Mouse (Mus musculus): ENCODE data around the gene Mrps16. TPM values are rescaled to one million over a fixed set of nuclear protein-coding genes. Genes with fewer than 3 reads are reported as not detected.

Mrps16 gene
- 96.5 and 97.3 TPM in 2 replicates for polyA plus RNA-seq (2015; fragmentation: Nextera tagmentation; extraction: Ambion mirVana)

GRCm38 (mm10) chr14:20393205-20393913 is at the start of gene Mrps16:
Gene Mrps16, minus strand, starts transcription at chr14:20393634.
- peaks cover 17% of the 10 kb centered on the region; the same call in 1 of the 2 replicates for H3K4me1 ChIP-seq
- H3K9ac ChIP-seq, result peak within 1 kb of the TSS; percentile 80
- H3K4me2 ChIP-seq, result peak within 1 kb of the TSS; percentile 67
- WGBS, result under 1% methylated on average over 68 of the region's 68 CpGs
- ATAC-seq (replicated peaks; ENCODE audit: low FRiP score), result peak; percentile 96
- peak within 1 kb of the TSS; percentile 90 for H3K27ac ChIP-seq
- H3K36me3 ChIP-seq, result peaks cover 22% of the 10 kb centered on the region
- no peaks in the 10 kb centered on the region for H3K27me3 ChIP-seq
- H3K9me3 ChIP-seq (replicated peaks), result no peaks in the 10 kb centered on the region
- H3K4me3 ChIP-seq (replicated peaks), result peak within 1 kb of the TSS; percentile 72

GRCm38 (mm10) chr14:20442252-20442651 is 48.8 kb upstream of the Mrps16 start:
- H3K9ac ChIP-seq, result no peak overlapping the region
- H3K4me2 ChIP-seq, result peak overlapping the region; percentile 28
- ATAC-seq (replicated peaks; ENCODE audit: low FRiP score), result no peak; the same call in 1 of the 2 replicates

DNA sequence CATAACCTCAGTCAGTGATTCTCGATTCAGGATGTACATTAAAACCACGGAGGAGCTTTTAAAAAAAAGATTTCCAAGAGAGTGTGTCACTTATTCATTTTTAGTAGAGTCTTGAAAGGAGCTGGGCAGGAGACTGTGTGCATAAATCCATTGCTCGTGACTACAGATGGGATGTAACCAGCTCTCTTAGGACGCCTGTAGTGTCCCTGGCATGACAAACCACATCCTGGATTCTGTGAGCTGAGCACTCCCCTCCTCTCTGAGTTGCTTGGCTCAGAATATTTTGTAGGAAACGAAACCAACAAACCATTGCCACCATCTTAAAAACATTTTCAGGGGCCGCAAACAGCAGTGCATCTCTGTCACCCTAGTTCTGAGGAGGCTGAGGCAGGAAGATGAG is 43.5 kb upstream of the Mrps16 start:
- Histone ChIP-seq H3K4me3 (replicated peaks) (no peak overlapping the region), H3K36me3 (no peaks in the 10 kb centered on the region), H3K4me2 (no peak overlapping the region), H3K9me3 (replicated peaks) (no peaks in the 10 kb centered on the region), H3K4me1 (no peaks in the 10 kb centered on the region), H3K9ac (no peak overlapping the region), H3K27me3 (no peaks in the 10 kb centered on the region), H3K27ac (no peak overlapping the region)
- WGBS, result 72% methylated on average over 6 of the region's 6 CpGs
- no peak for ATAC-seq (replicated peaks; ENCODE audit: low FRiP score)

More at GRCm38 (mm10) chr14:20442252-20442651, 48.8 kb upstream of the Mrps16 start:
- 54% methylated on average over 17 of the region's 17 CpGs for WGBS
- Histone ChIP-seq H3K4me3 (replicated peaks) (no peak overlapping the region), H3K4me1 (no peaks in the 10 kb centered on the region), H3K27ac (no peak overlapping the region), H3K27me3 (no peaks in the 10 kb centered on the region), H3K9me3 (replicated peaks) (no peaks in the 10 kb centered on the region), H3K36me3 (no peaks in the 10 kb centered on the region)

DNA sequence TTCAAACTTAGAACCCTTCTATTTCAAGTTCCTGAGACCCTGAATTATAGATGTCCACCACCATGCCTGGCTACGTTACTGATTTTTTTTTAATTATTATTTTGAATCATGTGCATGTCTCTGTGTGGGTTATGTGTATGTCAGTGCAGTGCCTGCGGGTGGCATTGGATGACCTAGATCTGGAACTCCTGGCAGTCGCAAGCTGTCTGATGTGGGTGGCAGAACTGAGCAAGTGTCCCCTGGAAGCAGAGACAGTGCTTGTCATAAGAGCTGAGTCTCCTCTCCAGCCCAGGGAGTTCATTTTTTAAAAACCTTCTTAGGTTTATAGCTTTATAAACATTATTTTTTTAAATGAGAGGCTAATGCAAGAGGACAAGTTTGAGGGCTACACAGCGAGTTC is 39.0 kb upstream of the Mrps16 start:
- H3K4me1 ChIP-seq, result no peaks in the 10 kb centered on the region
- H3K4me2 ChIP-seq, result no peak overlapping the region
- no peaks in the 10 kb centered on the region for H3K27me3 ChIP-seq
- H3K36me3 ChIP-seq, result no peaks in the 10 kb centered on the region
- H3K9me3 ChIP-seq (replicated peaks), result no peaks in the 10 kb centered on the region
- no peak overlapping the region for H3K27ac ChIP-seq
- ATAC-seq (replicated peaks; ENCODE audit: low FRiP score), result no peak
- H3K9ac ChIP-seq, result no peak overlapping the region
- WGBS, result 88% methylated on average over 4 of the region's 4 CpGs
- H3K4me3 ChIP-seq (replicated peaks), result no peak overlapping the region

- Histone ChIP-seq H3K9me3 (replicated peaks) (no peaks in the 10 kb centered on the region), H3K36me3 (no peaks in the 10 kb centered on the region), H3K4me1 (no peaks in the 10 kb centered on the region), H3K27me3 (no peaks in the 10 kb centered on the region), H3K4me2 (no peak overlapping the region), H3K4me3 (replicated peaks) (no peak overlapping the region), H3K9ac (no peak overlapping the region), H3K27ac (no peak overlapping the region)
- no peak for ATAC-seq (replicated peaks; ENCODE audit: low FRiP score)
- WGBS, result 69% methylated on average over 6 of the region's 6 CpGs
Observed at GRCm38 (mm10) chr14:20431726-20432125, 38.3 kb upstream of the Mrps16 start.

- Histone ChIP-seq H3K36me3 (no peaks in the 10 kb centered on the region), H3K4me2 (no peak overlapping the region), H3K4me1 (no peaks in the 10 kb centered on the region), H3K9ac (no peak overlapping the region), H3K27ac (no peak overlapping the region), H3K9me3 (replicated peaks) (no peaks in the 10 kb centered on the region), H3K27me3 (no peaks in the 10 kb centered on the region), H3K4me3 (replicated peaks) (no peak overlapping the region)
- no peak for ATAC-seq (replicated peaks; ENCODE audit: low FRiP score)
- 39% methylated on average over 1 of the region's 1 CpGs for WGBS
Observed at GRCm38 (mm10) chr14:20429833-20430232, 36.4 kb upstream of the Mrps16 start.

DNA sequence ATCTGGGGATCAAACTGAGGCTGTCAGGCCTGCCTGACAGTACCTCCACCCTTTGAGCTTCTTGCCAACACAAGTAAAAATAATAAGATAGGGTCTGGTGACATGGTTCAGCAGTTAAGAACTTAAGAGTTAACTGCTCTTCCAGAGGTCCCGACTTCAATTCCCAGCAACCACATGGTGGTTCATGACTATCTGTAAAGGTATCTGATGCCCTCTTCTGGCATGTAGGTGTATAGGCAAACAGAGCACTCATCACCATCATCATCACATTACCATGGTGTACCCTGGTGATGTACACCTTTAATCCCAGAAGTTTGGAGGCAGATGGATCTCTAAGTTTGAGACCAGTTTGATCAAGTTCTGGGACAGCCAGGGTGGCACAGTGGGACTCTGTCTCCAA is 35.2 kb upstream of the Mrps16 start:
- Histone ChIP-seq H3K4me3 (replicated peaks) (no peak overlapping the region), H3K4me1 (no peaks in the 10 kb centered on the region), H3K36me3 (no peaks in the 10 kb centered on the region), H3K4me2 (no peak overlapping the region), H3K27ac (no peak overlapping the region), H3K27me3 (no peaks in the 10 kb centered on the region), H3K9me3 (replicated peaks) (no peaks in the 10 kb centered on the region), H3K9ac (no peak overlapping the region)
- no peak for ATAC-seq (replicated peaks; ENCODE audit: low FRiP score)
- 15% methylated on average over 1 of the region's 1 CpGs for WGBS

DNA sequence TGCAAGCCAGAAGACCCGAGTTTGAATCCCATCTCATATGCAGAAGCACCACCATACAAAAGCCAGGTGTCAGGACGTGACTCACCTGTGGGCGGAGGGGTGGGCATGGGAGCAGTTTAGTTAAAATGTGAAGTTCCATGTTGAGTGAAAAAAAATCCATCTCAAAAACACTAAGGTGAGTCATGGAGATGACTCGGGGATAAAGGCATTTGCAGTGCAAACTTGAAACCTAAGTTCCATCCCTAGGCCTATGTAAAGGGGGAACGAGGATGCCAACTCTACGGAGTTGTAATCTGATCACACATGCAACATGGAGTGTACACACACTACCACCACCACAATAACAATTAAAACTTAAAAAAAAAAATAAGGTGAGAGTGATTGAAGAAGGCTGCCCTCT is 29.6 kb upstream of the Mrps16 start:
- Histone ChIP-seq H3K9ac (no peak overlapping the region), H3K4me1 (no peaks in the 10 kb centered on the region), H3K27ac (no peak overlapping the region), H3K4me3 (replicated peaks) (no peak overlapping the region), H3K4me2 (no peak overlapping the region), H3K9me3 (replicated peaks) (no peaks in the 10 kb centered on the region), H3K27me3 (no peaks in the 10 kb centered on the region), H3K36me3 (no peaks in the 10 kb centered on the region)
- no peak for ATAC-seq (replicated peaks; ENCODE audit: low FRiP score)
- WGBS, result 86% methylated on average over 6 of the region's 6 CpGs

DNA sequence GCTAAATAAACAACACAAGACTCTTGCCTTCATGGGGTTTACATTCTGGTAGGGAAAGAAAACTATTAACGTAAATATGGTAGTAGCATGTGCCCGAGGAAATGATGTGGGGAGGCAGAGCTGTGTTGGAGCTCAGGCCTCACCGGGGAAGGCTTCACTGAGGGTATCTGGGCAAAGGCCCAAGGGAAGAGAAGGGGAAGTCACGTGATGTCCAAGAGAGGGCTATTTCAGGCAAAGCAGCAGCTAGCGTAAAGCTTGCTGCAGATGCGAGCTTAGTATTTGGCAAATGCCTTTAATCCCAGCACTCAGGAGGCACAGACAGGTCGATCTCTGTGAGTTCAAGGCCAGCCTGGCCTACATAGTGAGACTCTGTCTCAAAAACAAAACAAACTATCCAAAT is 28.8 kb upstream of the Mrps16 start:
- H3K4me1 ChIP-seq, result no peaks in the 10 kb centered on the region
- H3K27ac ChIP-seq, result no peak overlapping the region
- H3K27me3 ChIP-seq, result no peaks in the 10 kb centered on the region
- H3K9ac ChIP-seq, result no peak overlapping the region
- WGBS, result 77% methylated on average over 7 of the region's 7 CpGs
- ATAC-seq (replicated peaks; ENCODE audit: low FRiP score), result no peak
- no peaks in the 10 kb centered on the region for H3K9me3 ChIP-seq (replicated peaks)
- H3K36me3 ChIP-seq, result no peaks in the 10 kb centered on the region
- no peak overlapping the region for H3K4me3 ChIP-seq (replicated peaks)
- no peak overlapping the region for H3K4me2 ChIP-seq

DNA sequence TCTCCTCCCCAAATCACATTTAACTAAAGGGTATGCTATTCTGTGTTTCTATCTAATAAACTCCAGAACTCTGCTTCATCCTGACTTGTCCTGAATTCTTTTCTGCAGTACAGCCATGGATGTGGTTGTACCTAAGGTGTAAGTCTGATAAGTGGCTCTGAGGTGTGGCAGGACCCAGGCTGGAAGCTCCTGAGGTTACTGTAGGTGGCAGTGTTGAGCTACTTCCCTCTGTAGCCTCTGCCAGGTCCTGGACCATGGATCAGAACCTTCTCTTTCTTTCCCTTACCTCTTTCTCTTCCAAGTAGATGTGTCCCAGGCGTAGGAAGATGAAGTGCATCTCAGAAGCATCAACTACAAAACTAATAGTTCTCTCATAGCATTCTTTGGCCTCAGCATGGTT is 6.6 kb upstream of the Mrps16 start:
- H3K4me1 ChIP-seq, result no peaks in the 10 kb centered on the region
- H3K36me3 ChIP-seq, result no peaks in the 10 kb centered on the region
- H3K27me3 ChIP-seq, result no peaks in the 10 kb centered on the region
- no peak overlapping the region for H3K4me2 ChIP-seq
- no peak overlapping the region for H3K9ac ChIP-seq
- 48% methylated on average over 1 of the region's 1 CpGs for WGBS
- no peak for ATAC-seq (replicated peaks; ENCODE audit: low FRiP score)
- H3K9me3 ChIP-seq (replicated peaks), result no peaks in the 10 kb centered on the region
- no peak overlapping the region for H3K4me3 ChIP-seq (replicated peaks)
- no peak overlapping the region for H3K27ac ChIP-seq

DNA sequence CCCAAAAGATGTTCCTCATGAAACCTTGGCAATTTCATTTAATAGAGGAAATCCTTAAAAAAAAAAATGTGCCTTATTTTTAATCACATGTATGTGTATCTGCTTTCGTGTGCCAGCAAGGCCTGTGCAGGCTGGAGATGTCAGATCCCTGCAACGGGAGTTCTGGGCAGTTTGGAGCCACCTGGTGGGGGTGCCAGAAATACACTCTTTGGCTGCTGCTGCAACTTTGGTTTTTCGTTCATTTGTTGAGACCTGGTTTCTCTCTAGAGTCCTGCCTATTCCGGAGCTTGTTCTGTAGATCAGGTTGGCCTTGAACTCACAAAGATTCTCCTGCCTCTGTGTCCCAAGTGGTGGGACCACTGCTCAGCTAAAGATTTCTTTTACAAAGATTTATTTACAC is 5.4 kb upstream of the Mrps16 start:
- no peak overlapping the region for H3K4me2 ChIP-seq
- H3K9ac ChIP-seq, result no peak overlapping the region
- H3K27ac ChIP-seq, result no peak overlapping the region
- H3K9me3 ChIP-seq (replicated peaks), result no peaks in the 10 kb centered on the region
- ATAC-seq (replicated peaks; ENCODE audit: low FRiP score), result no peak
- WGBS, result 45% methylated on average over 4 of the region's 4 CpGs
- H3K4me3 ChIP-seq (replicated peaks), result no peak overlapping the region
- H3K36me3 ChIP-seq, result no peaks in the 10 kb centered on the region
- H3K4me1 ChIP-seq, result peaks cover 5% of the 10 kb centered on the region; the same call in 1 of the 2 replicates
- no peaks in the 10 kb centered on the region for H3K27me3 ChIP-seq

GRCm38 (mm10) chr14:20397220-20397619 is 3.8 kb upstream of the Mrps16 start:
- 83% methylated on average over 9 of the region's 9 CpGs for WGBS

DNA sequence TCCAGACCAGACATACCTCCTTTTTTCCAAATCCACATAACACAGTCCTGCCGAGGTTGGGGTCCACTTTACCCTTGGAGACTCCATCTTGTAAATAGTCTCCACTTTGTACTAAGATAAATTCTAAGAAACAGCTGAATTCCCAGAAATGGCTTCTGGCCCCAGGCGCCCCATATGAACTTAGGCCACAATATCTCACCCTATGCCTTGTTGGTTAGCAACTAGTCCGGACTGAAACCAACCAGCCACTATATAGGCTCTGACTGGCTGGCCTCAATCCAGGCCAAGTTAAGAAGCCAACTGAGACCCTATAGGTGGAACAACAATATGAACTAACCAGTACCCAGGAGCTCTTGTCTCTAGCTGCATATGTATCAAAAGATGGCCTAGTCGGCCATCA is 1.1 kb downstream of the Mrps16 start:
- peaks cover 26% of the 10 kb centered on the region for H3K36me3 ChIP-seq
- whole genome bisulfite sequencing, result 86% methylated on average over 4 of the region's 4 CpGs
- no peak overlapping the region for H3K27ac ChIP-seq
- no peaks in the 10 kb centered on the region for H3K9me3 ChIP-seq (replicated peaks)
- H3K9ac ChIP-seq, result no peak overlapping the region
- peak overlapping the region; percentile 72 for H3K4me3 ChIP-seq (replicated peaks)
- no peak for ATAC-seq (replicated peaks; ENCODE audit: low FRiP score)
- H3K4me1 ChIP-seq, result peaks cover 25% of the 10 kb centered on the region
- H3K27me3 ChIP-seq, result no peaks in the 10 kb centered on the region
- H3K4me2 ChIP-seq, result peak overlapping the region; percentile 67

More at GRCm38 (mm10) chr14:20397220-20397619, 3.8 kb upstream of the Mrps16 start:
- no peaks in the 10 kb centered on the region for H3K27me3 ChIP-seq
- H3K27ac ChIP-seq, result no peak overlapping the region
- no peaks in the 10 kb centered on the region for H3K36me3 ChIP-seq
- H3K4me1 ChIP-seq, result peaks cover 7% of the 10 kb centered on the region; the same call in 1 of the 2 replicates
- H3K4me3 ChIP-seq (replicated peaks), result no peak overlapping the region
- ATAC-seq (replicated peaks; ENCODE audit: low FRiP score), result no peak
- H3K9me3 ChIP-seq (replicated peaks), result no peaks in the 10 kb centered on the region
- no peak overlapping the region for H3K9ac ChIP-seq
- no peak overlapping the region for H3K4me2 ChIP-seq
